Mouse (Mus musculus) brain, embryonic 14.5 days (tissue): ENCODE results near the gene Rasl11a.

Experiments used
- CTCF ChIP-seq: fragments of 200-500 bp; IDR thresholded peaks from 2 replicates; pipeline ENCODE4 v1.5.1; 2012; ENCODE audit warnings: inconsistent platforms, mild to moderate bottlenecking, moderate library complexity, borderline replicate concordance; ENCODE audit not compliant: insufficient read depth, insufficient read length; ENCODE audit errors: extremely low read depth
- POLR2A ChIP-seq: fragments of 200-500 bp; IDR thresholded peaks from 2 replicates; pipeline ENCODE4 v1.6.1; 2012; ENCODE audit warnings: mild to moderate bottlenecking, inconsistent platforms, borderline replicate concordance; ENCODE audit not compliant: poor library complexity, insufficient read depth, insufficient read length, severe bottlenecking; ENCODE audit errors: extremely low read depth

- TF ChIP-seq POLR2A (no peak), CTCF (no peak)
These were observed 5.1 kb upstream of the Rasl11a start for GRCm38 (mm10) chr5:146839760-146840159.
